Mouse (Mus musculus): Measurements from ENCODE around the gene 4930578C19Rik. TPM values are rescaled to one million over a fixed set of nuclear protein-coding genes. Genes with fewer than 3 reads are reported as not detected.
"Not testable (repeated sequence)": the region's sequence is repeated elsewhere in the genome, so short reads cannot be mapped to it uniquely, and the experiment has no call there.

Gene 4930578C19Rik
- polyA plus RNA-seq, 1 experiment from 2014 or later = 0.65 TPM

- Histone ChIP-seq H3K9me3 (ENCODE audit: control insufficient read depth, low read length) (no peaks in the 10 kb centered on the region), H3K4me1 (ENCODE audit: control insufficient read depth, insufficient read depth, low read length) (no peaks in the 10 kb centered on the region), H3K9ac (ENCODE audit: low read depth, low read length) (no peak overlapping the region), H3K4me2 (replicated peaks; ENCODE audit: low read depth, low read length) (no peak overlapping the region), H3K27ac (ENCODE audit: low read depth, low read length) (no peak overlapping the region), H3K27me3 (ENCODE audit: control insufficient read depth, insufficient read depth, low read length) (no peaks in the 10 kb centered on the region), H3K36me3 (ENCODE audit: control insufficient read depth, insufficient read depth, low read length) (no peaks in the 10 kb centered on the region), H3K4me3 (ENCODE audit: low read length) (no peak overlapping the region)
- WGBS = 86% methylated on average over 2 of the region's 2 CpGs
- no peak for ATAC-seq (ENCODE audit: low FRiP score, low TSS enrichment)
These were observed 46.6 kb downstream of the 4930578C19Rik start for GRCm38 (mm10) chrX:18414560-18414959.

- WGBS = 87% methylated on average over 10 of the region's 10 CpGs
- no peaks in the 10 kb centered on the region for H3K4me1 ChIP-seq (ENCODE audit: control insufficient read depth, insufficient read depth, low read length)
- H3K4me2 ChIP-seq (replicated peaks; ENCODE audit: low read depth, low read length) = no peak overlapping the region
- H3K4me3 ChIP-seq (ENCODE audit: low read length) = no peak overlapping the region
- H3K36me3 ChIP-seq (ENCODE audit: control insufficient read depth, insufficient read depth, low read length) = no peaks in the 10 kb centered on the region
- no peak for ATAC-seq (ENCODE audit: low FRiP score, low TSS enrichment)
- H3K9me3 ChIP-seq (ENCODE audit: control insufficient read depth, low read length) = no peaks in the 10 kb centered on the region
- no peaks in the 10 kb centered on the region for H3K27me3 ChIP-seq (ENCODE audit: control insufficient read depth, insufficient read depth, low read length)
- H3K9ac ChIP-seq (ENCODE audit: low read depth, low read length) = no peak overlapping the region
- H3K27ac ChIP-seq (ENCODE audit: low read depth, low read length) = no peak overlapping the region
These were observed 49.9 kb downstream of the 4930578C19Rik start for GRCm38 (mm10) chrX:18411071-18411840.

GRCm38 (mm10) chrX:18409598-18409997, 51.6 kb downstream of the 4930578C19Rik start:
- no peaks in the 10 kb centered on the region for H3K36me3 ChIP-seq (ENCODE audit: control insufficient read depth, insufficient read depth, low read length)
- no peak overlapping the region for H3K4me2 ChIP-seq (replicated peaks; ENCODE audit: low read depth, low read length)
- H3K4me3 ChIP-seq (ENCODE audit: low read length) = no peak overlapping the region
- no peaks in the 10 kb centered on the region for H3K4me1 ChIP-seq (ENCODE audit: control insufficient read depth, insufficient read depth, low read length)
- H3K9ac ChIP-seq (ENCODE audit: low read depth, low read length) = no peak overlapping the region
- H3K27me3 ChIP-seq (ENCODE audit: control insufficient read depth, insufficient read depth, low read length) = no peaks in the 10 kb centered on the region
- no peak for ATAC-seq (ENCODE audit: low FRiP score, low TSS enrichment)
- 75% methylated on average over 2 of the region's 2 CpGs for WGBS
- H3K27ac ChIP-seq (ENCODE audit: low read depth, low read length) = no peak overlapping the region
- H3K9me3 ChIP-seq (ENCODE audit: control insufficient read depth, low read length) = no peaks in the 10 kb centered on the region

GRCm38 (mm10) chrX:18402296-18402695, 58.9 kb downstream of the 4930578C19Rik start:
- WGBS = 48% methylated on average over 10 of the region's 10 CpGs
- Histone ChIP-seq H3K4me3 (ENCODE audit: low read length) (no peak overlapping the region), H3K27me3 (ENCODE audit: control insufficient read depth, insufficient read depth, low read length) (no peaks in the 10 kb centered on the region)

GRCm38 (mm10) chrX:18396700-18397099, 64.5 kb downstream of the 4930578C19Rik start:
- 83% methylated on average over 2 of the region's 2 CpGs for WGBS
- no peak for ATAC-seq (ENCODE audit: low FRiP score, low TSS enrichment)
- no peaks in the 10 kb centered on the region for H3K36me3 ChIP-seq (ENCODE audit: control insufficient read depth, insufficient read depth, low read length)
- no peak overlapping the region for H3K9ac ChIP-seq (ENCODE audit: low read depth, low read length)
- H3K27ac ChIP-seq (ENCODE audit: low read depth, low read length) = no peak overlapping the region
- no peaks in the 10 kb centered on the region for H3K9me3 ChIP-seq (ENCODE audit: control insufficient read depth, low read length)
- no peaks in the 10 kb centered on the region for H3K4me1 ChIP-seq (ENCODE audit: control insufficient read depth, insufficient read depth, low read length)
- H3K4me3 ChIP-seq (ENCODE audit: low read length) = no peak overlapping the region
- no peaks in the 10 kb centered on the region for H3K27me3 ChIP-seq (ENCODE audit: control insufficient read depth, insufficient read depth, low read length)
- no peak overlapping the region for H3K4me2 ChIP-seq (replicated peaks; ENCODE audit: low read depth, low read length)

More at GRCm38 (mm10) chrX:18402296-18402695, 58.9 kb downstream of the 4930578C19Rik start:
- Histone ChIP-seq H3K4me2 (replicated peaks; ENCODE audit: low read depth, low read length) (no peak overlapping the region), H3K27ac (ENCODE audit: low read depth, low read length) (no peak overlapping the region), H3K9me3 (ENCODE audit: control insufficient read depth, low read length) (no peaks in the 10 kb centered on the region), H3K4me1 (ENCODE audit: control insufficient read depth, insufficient read depth, low read length) (no peaks in the 10 kb centered on the region), H3K9ac (ENCODE audit: low read depth, low read length) (no peak overlapping the region), H3K36me3 (ENCODE audit: control insufficient read depth, insufficient read depth, low read length) (no peaks in the 10 kb centered on the region)
- no peak for ATAC-seq (ENCODE audit: low FRiP score, low TSS enrichment)

- not testable (repeated sequence) for H3K4me2 ChIP-seq (replicated peaks; ENCODE audit: low read depth, low read length); H3K4me1 ChIP-seq (ENCODE audit: control insufficient read depth, insufficient read depth, low read length); H3K36me3 ChIP-seq (ENCODE audit: control insufficient read depth, insufficient read depth, low read length); ATAC-seq (ENCODE audit: low FRiP score, low TSS enrichment); H3K27ac ChIP-seq (ENCODE audit: low read depth, low read length); H3K27me3 ChIP-seq (ENCODE audit: control insufficient read depth, insufficient read depth, low read length); H3K9ac ChIP-seq (ENCODE audit: low read depth, low read length); H3K9me3 ChIP-seq (ENCODE audit: control insufficient read depth, low read length); H3K4me3 ChIP-seq (ENCODE audit: low read length)
- WGBS = 77% methylated on average over 5 of the region's 5 CpGs
These were observed 77.0 kb downstream of the 4930578C19Rik start for GRCm38 (mm10) chrX:18384181-18384580.

Measured in kidney, embryonic 14.5 days (tissue).